Mouse (Mus musculus) ovary, adult 2 months (tissue): Measurements from ENCODE around the gene 2300002M23Rik. TPM values are rescaled to one million over a fixed set of nuclear protein-coding genes. Genes with fewer than 3 reads are reported as not detected.

Experiments used
- polyA plus RNA-seq: library from polyadenylated mRNA; depleted of rRNA; stranded (reverse); fragments of >200 nt; gene quantifications from 2 replicates; pipeline ENCODE4 v1.2.3, GENCODE M21; 2012; rRNA removed

Gene 2300002M23Rik
- polyA plus RNA-seq = 13.8 and 15.5 TPM in 2 replicates

DNA sequence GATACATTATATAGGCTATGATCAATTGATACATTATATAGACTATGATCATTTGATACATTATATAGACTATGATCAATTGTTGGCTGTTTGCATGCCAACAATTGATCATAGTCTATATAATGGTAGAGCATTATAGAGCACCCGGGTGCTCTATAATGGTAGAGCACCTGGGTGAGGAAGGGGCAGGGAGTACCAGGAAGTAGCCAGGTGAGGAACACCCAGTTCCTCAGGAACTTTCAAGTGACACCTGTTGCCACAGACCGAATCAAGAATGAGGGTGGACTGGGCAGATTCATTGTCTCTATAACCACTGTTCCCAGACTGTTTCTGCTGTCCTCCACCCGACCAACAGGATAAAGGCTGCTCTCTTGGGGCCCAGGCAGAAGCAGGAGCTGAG lies at the start of gene 2300002M23Rik:
2300002M23Rik (plus strand) TSS at position 301 of the 400 bp plus-strand sequence.

DNA sequence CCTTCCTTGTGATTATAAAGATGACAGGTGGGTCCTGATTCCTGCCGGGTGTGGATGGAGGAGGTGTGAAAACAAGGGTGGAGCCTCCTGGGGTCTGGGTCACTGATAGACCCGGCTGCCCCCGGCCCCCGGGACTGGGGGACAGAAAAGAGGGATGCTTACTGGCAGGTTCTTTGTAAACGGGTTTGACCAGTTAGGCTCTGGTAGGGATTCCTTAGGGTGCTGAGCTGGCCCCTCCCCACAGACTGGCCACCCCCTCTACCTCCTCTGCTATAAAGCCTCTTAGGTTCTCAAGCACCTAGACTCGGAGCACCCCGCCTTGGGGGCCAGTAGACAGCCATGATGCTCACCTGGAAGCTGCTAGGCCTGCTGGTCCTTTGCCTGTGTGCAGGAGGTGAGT lies 34.3 kb upstream of the 2300002M23Rik start, which contains the start of gene Psors1c2:
Psors1c2 (plus strand) TSS at position 301 of the 400 bp plus-strand sequence.

DNA sequence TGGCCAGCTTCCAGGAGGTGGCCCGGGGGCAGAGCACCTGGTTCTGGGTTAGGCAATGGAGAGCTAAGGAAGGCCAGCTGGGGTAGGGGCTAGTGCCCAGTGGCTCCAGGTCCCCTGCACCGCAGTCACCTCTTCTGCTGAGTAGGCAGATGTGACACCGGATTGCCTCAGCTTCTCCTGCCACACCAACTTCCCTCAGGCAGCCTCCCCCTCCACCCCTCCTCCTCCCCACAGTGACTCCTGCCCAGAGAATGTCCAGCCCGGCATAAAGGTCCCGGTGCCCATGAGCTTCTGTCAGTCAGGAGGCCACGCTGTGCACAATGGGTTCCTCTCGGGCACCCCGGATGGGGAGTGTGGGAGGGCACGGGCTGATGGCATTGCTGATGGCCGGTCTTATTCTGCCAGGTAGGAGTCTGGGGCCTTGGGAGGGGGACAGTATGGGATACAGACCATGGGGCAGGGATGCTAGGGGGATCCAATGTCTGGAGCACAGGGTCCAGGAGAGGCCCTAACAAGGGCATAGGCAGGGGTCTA lies 15.3 kb upstream of the 2300002M23Rik start, which contains the start of gene Cdsn:
Cdsn (plus strand) TSS at position 248 of the 534 bp plus-strand sequence.

DNA sequence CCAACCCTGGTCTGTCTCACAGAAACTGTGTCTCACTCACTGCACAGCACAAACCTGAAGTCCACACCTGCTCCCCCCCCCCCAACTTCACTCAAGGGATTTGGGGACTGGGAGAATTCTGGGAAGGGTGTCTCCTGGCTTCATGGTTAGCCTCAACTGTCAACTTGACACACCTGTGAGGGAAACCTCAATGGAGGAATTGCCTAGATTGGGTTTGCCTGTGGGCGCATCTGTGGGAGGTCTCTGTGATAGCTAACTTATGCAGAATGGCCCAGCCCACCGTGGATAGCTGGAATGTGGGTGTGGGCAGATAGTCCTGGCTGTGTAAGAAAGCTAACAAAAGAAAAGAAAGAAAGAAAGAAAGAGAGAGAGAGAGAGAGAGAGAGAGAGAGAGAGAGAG lies 34.0 kb downstream of the 2300002M23Rik start, which contains the start of gene Sfta2:
Sfta2 (plus strand) TSS at position 301 of the 400 bp plus-strand sequence.

Other genes with a start within 250 kb of the 2300002M23Rik start
- not detected in 2 replicates for gene H2-Q1, start 247.0 kb upstream of the 2300002M23Rik start, polyA plus RNA-seq
- gene H2-Q2, start 225.2 kb upstream of the 2300002M23Rik start, polyA plus RNA-seq = 1.3 and 2.0 TPM in 2 replicates
- 77.6 and 85.0 TPM in 2 replicates for gene H2-Q4, start 187.8 kb upstream of the 2300002M23Rik start, polyA plus RNA-seq
- gene H2-Q6, start 142.6 kb upstream of the 2300002M23Rik start, polyA plus RNA-seq = 20.9 and 39.7 TPM in 2 replicates
- gene H2-Q7, start 128.3 kb upstream of the 2300002M23Rik start, polyA plus RNA-seq = 52.3 and 110 TPM in 2 replicates
- 23.2 and 37.6 TPM in 2 replicates for gene H2-Q10, start 97.4 kb upstream of the 2300002M23Rik start, polyA plus RNA-seq
- 4.1 and 4.2 TPM in 2 replicates for gene Pou5f1, start 61.4 kb upstream of the 2300002M23Rik start, polyA plus RNA-seq
- gene Tcf19, start 50.6 kb upstream of the 2300002M23Rik start, polyA plus RNA-seq = 14.8 and 18.4 TPM in 2 replicates
- gene Cchcr1, start 50.4 kb upstream of the 2300002M23Rik start, polyA plus RNA-seq = 14.6 and 15.2 TPM in 2 replicates
- gene Psors1c2, start 34.2 kb upstream of the 2300002M23Rik start, polyA plus RNA-seq = 0.27 and 0.47 TPM in 2 replicates
- 7.0 and 11.7 TPM in 2 replicates for gene Cdsn, start 15.3 kb upstream of the 2300002M23Rik start, polyA plus RNA-seq
- 0.29 TPM in 1 of 2 replicates, not detected in the other for gene Sfta2, start 34.1 kb downstream of the 2300002M23Rik start, polyA plus RNA-seq
- gene Gm9573, start 59.2 kb downstream of the 2300002M23Rik start, polyA plus RNA-seq = not detected in 2 replicates
- 0.17 TPM in 1 of 2 replicates, not detected in the other for gene Mucl3, start 76.2 kb downstream of the 2300002M23Rik start, polyA plus RNA-seq
- 71.0 and 77.4 TPM in 2 replicates for gene Vars2, start 100.1 kb downstream of the 2300002M23Rik start, polyA plus RNA-seq
- 35.2 and 36.6 TPM in 2 replicates for gene Gtf2h4, start 106.3 kb downstream of the 2300002M23Rik start, polyA plus RNA-seq
- 131 and 142 TPM in 2 replicates for gene Ddr1, start 137.2 kb downstream of the 2300002M23Rik start, polyA plus RNA-seq